Mouse (Mus musculus): Measurements from ENCODE around the gene Mydgf. TPM values are rescaled to one million over a fixed set of nuclear protein-coding genes. Genes with fewer than 3 reads are reported as not detected.
A peak's percentile ranks its signal among the peaks of the same experiment; 100 is the strongest.

The Mydgf gene
- polyA plus RNA-seq, 1 experiment = 60.6 TPM

DNA sequence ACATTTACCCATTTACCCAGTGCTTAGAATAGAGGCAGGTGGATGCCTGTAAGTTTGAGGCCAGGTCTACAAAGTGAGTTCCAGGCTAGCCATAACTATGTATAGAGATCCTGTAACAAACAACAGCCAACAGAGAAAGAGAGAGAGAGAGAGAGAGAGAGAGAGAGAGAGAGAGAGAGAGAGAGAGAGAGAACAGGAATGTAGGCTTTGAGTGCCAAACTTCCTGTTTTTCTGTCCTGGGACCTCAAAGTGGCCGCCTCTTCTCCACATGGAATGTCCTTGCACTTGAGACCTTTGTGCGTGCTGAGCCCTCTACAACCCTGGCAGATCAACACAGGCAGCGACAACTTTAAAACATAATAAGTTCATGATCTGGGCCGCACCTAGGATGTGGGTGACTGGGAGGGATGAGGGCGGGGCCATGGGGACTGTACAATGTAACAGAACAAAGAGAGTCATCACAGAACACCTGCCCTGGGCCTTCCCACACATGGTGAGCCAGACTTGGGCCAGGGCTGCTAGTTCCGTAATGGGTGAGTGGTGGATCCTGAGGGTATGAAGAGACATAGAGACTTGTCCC, 20.1 kb downstream of the Mydgf start:
- no peaks in the 10 kb centered on the region for H3K27me3 ChIP-seq (replicated peaks; ENCODE audit: control insufficient read depth, insufficient read depth, low read length)
- no peak overlapping the region for H3K4me3 ChIP-seq (ENCODE audit: insufficient read depth, low read depth, low read length)
- H3K27ac ChIP-seq (ENCODE audit: insufficient read depth, low read depth, low read length) = no peak overlapping the region
- H3K4me1 ChIP-seq (ENCODE audit: control insufficient read depth, insufficient read depth, low read length) = no peaks in the 10 kb centered on the region
- peak; percentile 10 for DNase-seq
- 72% methylated on average over 6 of the region's 6 CpGs for WGBS
- TF ChIP-seq POLR2A (IDR thresholded peaks at IDR 0.05; ENCODE audit: low read depth, low read length) = no peak
- no peak for TF ChIP-seq CTCF (conservative IDR thresholded peaks at IDR 0.05; ENCODE audit: insufficient read depth, insufficient read length, low read depth, low read length)
- no peaks in the 10 kb centered on the region for H3K36me3 ChIP-seq (ENCODE audit: control insufficient read depth, insufficient read depth, low read length)

DNA sequence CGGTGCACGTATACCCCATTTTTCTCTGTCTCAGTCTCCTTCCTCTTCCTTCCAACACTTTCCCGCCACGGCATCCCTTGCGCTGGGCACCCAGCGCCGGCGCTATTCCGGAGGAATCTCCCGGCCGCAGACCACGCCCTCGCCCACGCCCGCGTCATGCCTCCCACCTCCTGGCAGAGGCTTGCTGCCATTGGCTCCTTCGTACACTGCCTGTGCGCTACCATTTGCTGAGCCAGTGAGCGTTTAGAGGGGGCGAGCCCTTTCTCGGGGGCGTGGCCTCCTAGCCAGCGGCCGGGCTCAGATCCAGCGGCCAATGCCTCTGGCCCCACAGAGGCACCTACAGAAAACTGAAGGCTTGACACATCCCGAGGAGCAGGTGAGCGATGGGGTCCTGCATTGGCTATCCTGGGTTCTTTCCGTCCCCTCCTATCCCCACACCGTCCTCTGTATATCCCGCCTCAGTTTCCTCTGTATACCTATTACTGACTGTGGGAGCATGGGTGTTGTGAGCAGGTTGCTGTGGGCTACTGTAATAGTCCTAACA, 21.4 kb downstream of the Mydgf start, which contains the start of gene Tnfaip8l1:
TSS of gene Tnfaip8l1 (plus strand) at position 247 of the 544 bp plus-strand sequence.
- H3K4me3 ChIP-seq (ENCODE audit: insufficient read depth, low read depth, low read length) = peak within 1 kb of the TSS; percentile 40
- H3K4me1 ChIP-seq (ENCODE audit: control insufficient read depth, insufficient read depth, low read length) = no peaks in the 10 kb centered on the region
- DNase-seq = peak; percentile 98
- 3% methylated on average over 30 of the region's 30 CpGs for WGBS
- H3K27me3 ChIP-seq (replicated peaks; ENCODE audit: control insufficient read depth, insufficient read depth, low read length) = no peaks in the 10 kb centered on the region
- TF ChIP-seq POLR2A (IDR thresholded peaks at IDR 0.05; ENCODE audit: low read depth, low read length) (no peak), CTCF (conservative IDR thresholded peaks at IDR 0.05; ENCODE audit: insufficient read depth, insufficient read length, low read depth, low read length) (no peak)
- no peaks in the 10 kb centered on the region for H3K36me3 ChIP-seq (ENCODE audit: control insufficient read depth, insufficient read depth, low read length)
- H3K27ac ChIP-seq (ENCODE audit: insufficient read depth, low read depth, low read length) = no peak within 1 kb of the TSS

DNA sequence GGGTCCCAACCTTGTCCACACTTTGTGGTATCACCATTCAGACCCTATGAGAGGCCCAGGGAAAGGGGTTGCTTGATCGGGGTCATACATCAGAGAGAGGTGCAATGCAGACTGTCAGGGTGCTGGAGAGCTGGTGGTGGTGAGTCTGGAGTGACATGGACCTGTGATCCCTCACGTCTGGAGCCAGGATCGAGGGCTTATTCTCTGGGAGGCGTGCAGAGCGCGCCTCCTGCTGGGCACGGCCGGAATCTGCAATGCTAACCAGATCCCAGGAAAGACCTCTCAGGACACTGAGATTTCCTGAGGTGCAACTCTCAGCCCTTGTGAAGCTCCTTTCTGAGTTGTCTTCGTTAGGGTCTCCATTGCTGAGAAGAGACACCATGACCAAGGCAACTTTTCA, 24.0 kb downstream of the Mydgf start:
- no peak for TF ChIP-seq POLR2A (IDR thresholded peaks at IDR 0.05; ENCODE audit: low read depth, low read length)
- TF ChIP-seq CTCF (conservative IDR thresholded peaks at IDR 0.05; ENCODE audit: insufficient read depth, insufficient read length, low read depth, low read length) = peak; percentile 89
- Histone ChIP-seq H3K27me3 (replicated peaks; ENCODE audit: control insufficient read depth, insufficient read depth, low read length) (no peaks in the 10 kb centered on the region), H3K4me1 (ENCODE audit: control insufficient read depth, insufficient read depth, low read length) (no peaks in the 10 kb centered on the region), H3K36me3 (ENCODE audit: control insufficient read depth, insufficient read depth, low read length) (no peaks in the 10 kb centered on the region), H3K4me3 (ENCODE audit: insufficient read depth, low read depth, low read length) (no peak overlapping the region), H3K27ac (ENCODE audit: insufficient read depth, low read depth, low read length) (no peak overlapping the region)
- 3% methylated on average over 9 of the region's 9 CpGs for WGBS
- peak; percentile 78 for DNase-seq

DNA sequence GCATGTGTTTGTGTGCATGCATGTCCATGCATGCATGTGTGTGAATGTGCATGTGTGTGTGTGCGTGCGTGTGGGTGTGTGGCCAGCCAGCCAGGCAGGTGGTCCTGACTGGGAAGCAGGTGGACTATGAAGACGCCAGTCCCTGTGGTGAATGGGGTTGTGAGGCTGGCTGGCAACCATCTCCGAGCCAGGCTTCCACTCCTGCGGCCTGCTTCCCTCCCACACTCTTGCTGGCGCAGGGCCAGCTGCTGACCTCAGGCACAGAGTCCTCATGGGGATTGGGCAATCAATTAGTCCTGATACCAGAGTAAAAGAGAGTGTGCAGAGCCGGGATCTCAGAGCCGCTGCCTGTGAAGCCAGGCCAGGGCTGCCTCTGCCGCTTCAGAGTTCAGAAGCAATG, 30.1 kb downstream of the Mydgf start:
- Histone ChIP-seq H3K36me3 (ENCODE audit: control insufficient read depth, insufficient read depth, low read length) (no peaks in the 10 kb centered on the region), H3K4me3 (ENCODE audit: insufficient read depth, low read depth, low read length) (no peak overlapping the region), H3K27me3 (replicated peaks; ENCODE audit: control insufficient read depth, insufficient read depth, low read length) (no peaks in the 10 kb centered on the region), H3K4me1 (ENCODE audit: control insufficient read depth, insufficient read depth, low read length) (no peaks in the 10 kb centered on the region), H3K27ac (ENCODE audit: insufficient read depth, low read depth, low read length) (no peak overlapping the region)
- WGBS = 29% methylated on average over 9 of the region's 9 CpGs
- TF ChIP-seq POLR2A (IDR thresholded peaks at IDR 0.05; ENCODE audit: low read depth, low read length) (no peak), CTCF (conservative IDR thresholded peaks at IDR 0.05; ENCODE audit: insufficient read depth, insufficient read length, low read depth, low read length) (no peak)
- DNase-seq = peak; percentile 51

DNA sequence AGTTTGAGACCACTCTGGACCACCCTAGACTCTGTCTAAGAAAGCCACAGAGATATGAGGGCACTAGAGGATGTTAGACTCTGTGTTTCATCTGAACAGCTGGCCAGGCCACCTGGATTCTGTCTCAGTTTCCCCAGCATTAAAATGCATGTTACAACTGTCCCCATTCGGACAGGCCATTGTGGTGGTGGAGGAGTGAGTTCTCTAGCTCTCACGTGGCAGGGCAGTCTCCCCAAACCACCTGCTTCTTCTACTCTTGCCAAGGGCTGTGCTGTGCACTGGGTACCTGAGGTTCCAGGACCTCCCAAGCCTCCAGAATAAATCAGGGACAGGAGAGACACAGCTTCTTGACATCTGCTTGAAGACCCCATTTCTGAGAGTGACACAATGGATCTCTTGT, 33.8 kb downstream of the Mydgf start:
- no peak for DNase-seq
- no peaks in the 10 kb centered on the region for H3K4me1 ChIP-seq (ENCODE audit: control insufficient read depth, insufficient read depth, low read length)
- H3K36me3 ChIP-seq (ENCODE audit: control insufficient read depth, insufficient read depth, low read length) = no peaks in the 10 kb centered on the region
- TF ChIP-seq POLR2A (IDR thresholded peaks at IDR 0.05; ENCODE audit: low read depth, low read length) (no peak), CTCF (conservative IDR thresholded peaks at IDR 0.05; ENCODE audit: insufficient read depth, insufficient read length, low read depth, low read length) (no peak)
- H3K27ac ChIP-seq (ENCODE audit: insufficient read depth, low read depth, low read length) = no peak overlapping the region
- H3K27me3 ChIP-seq (replicated peaks; ENCODE audit: control insufficient read depth, insufficient read depth, low read length) = no peaks in the 10 kb centered on the region
- 37% methylated on average over 2 of the region's 2 CpGs for WGBS
- H3K4me3 ChIP-seq (ENCODE audit: insufficient read depth, low read depth, low read length) = no peak overlapping the region

DNA sequence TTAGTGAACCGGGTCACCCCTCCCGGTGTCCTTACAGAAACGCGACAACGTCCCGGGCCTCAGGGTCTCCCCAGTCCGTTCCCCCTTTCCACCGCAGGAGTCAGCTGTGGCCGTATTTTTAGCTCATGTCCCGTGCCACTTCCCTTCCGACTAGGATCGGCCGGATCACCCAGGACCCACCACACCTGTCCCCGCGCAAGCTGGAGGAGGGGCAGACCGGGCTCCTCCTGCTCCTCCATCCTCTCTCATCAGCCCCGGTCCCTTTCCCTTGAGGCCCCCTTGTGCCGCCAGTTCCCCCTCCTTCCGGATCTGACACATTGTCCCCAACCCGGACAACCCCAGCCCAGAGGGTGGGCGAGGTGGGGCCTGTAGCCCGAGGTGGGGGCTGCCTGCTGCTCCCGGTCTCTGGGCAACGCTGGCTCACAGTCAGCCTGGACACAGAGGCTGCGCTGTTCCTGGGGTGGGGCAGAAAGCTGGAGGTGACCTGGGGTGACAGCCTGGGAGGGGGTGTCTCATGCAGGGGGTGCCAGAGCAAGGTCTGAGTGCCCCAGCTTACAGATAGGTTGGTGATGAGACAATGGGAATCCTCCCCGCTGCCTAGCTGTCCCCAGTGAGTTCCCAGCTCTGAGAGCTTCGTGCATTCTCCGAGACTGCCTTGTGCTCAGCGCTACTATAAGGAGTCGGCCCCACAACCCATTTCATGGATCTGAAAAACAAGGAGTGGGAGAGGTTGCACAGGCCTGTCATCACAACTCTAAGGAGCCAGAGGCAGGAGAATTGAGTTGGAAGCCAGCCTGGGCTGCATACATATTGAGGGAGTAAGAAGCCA, 34.7 kb downstream of the Mydgf start:
- Histone ChIP-seq H3K27me3 (replicated peaks; ENCODE audit: control insufficient read depth, insufficient read depth, low read length) (no peaks in the 10 kb centered on the region), H3K36me3 (ENCODE audit: control insufficient read depth, insufficient read depth, low read length) (no peaks in the 10 kb centered on the region), H3K27ac (ENCODE audit: insufficient read depth, low read depth, low read length) (no peak overlapping the region), H3K4me3 (ENCODE audit: insufficient read depth, low read depth, low read length) (no peak overlapping the region), H3K4me1 (ENCODE audit: control insufficient read depth, insufficient read depth, low read length) (no peaks in the 10 kb centered on the region)
- no peak for DNase-seq
- TF ChIP-seq CTCF (conservative IDR thresholded peaks at IDR 0.05; ENCODE audit: insufficient read depth, insufficient read length, low read depth, low read length) (no peak), POLR2A (IDR thresholded peaks at IDR 0.05; ENCODE audit: low read depth, low read length) (no peak)
- 6% methylated on average over 30 of the region's 30 CpGs for WGBS

DNA sequence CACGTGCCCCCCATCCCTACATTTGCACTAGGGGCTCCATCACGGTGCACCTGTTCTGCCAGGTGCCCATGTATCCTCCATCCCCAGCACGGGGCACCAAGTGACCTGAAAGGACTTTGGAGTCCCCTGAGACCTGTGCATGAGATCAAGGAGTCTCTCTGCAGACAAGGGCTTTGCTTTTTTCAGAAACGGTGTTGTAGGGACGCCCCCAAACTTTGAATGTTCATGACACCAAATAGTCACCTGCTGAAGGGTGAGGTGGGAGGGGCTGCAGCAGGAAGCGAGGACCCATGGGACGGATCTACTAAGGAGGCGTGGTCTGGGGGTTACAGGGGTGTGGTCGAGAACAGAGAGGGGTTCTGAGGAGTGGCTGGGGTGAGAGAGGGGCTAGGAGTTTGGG, 35.4 kb downstream of the Mydgf start:
- no peak for TF ChIP-seq POLR2A (IDR thresholded peaks at IDR 0.05; ENCODE audit: low read depth, low read length)
- Histone ChIP-seq H3K4me3 (ENCODE audit: insufficient read depth, low read depth, low read length) (no peak overlapping the region), H3K4me1 (ENCODE audit: control insufficient read depth, insufficient read depth, low read length) (no peaks in the 10 kb centered on the region), H3K36me3 (ENCODE audit: control insufficient read depth, insufficient read depth, low read length) (no peaks in the 10 kb centered on the region), H3K27ac (ENCODE audit: insufficient read depth, low read depth, low read length) (no peak overlapping the region), H3K27me3 (replicated peaks; ENCODE audit: control insufficient read depth, insufficient read depth, low read length) (no peaks in the 10 kb centered on the region)
- WGBS = 30% methylated on average over 9 of the region's 9 CpGs
- no peak for DNase-seq
